Mouse (Mus musculus): Measurements from ENCODE around the gene Smyd4. TPM values are rescaled to one million over a fixed set of nuclear protein-coding genes. Genes with fewer than 3 reads are reported as not detected.

Gene Smyd4
- 27.0 and 28.3 TPM in 2 replicates for total RNA-seq (2012; rRNA removed)

GRCm38 (mm10) chr11:75348199-75348889, at the start of gene Smyd4, which contains the start of gene Rpa1:
Gene Smyd4 (plus strand): TSS chr11:75348433.
Gene Rpa1 (minus strand): TSS chr11:75348324.
- H3K36me3 ChIP-seq (ENCODE audit: control insufficient read depth, insufficient read depth, low read length, poor library complexity, severe bottlenecking) = no peaks in the 10 kb centered on the region
- H3K27ac ChIP-seq (ENCODE audit: insufficient read depth, low read depth, low read length, poor library complexity, severe bottlenecking) = peak within 1 kb of the TSS; percentile 37; the same call in 1 of the 2 replicates
- H3K9ac ChIP-seq (ENCODE audit: insufficient read depth, low read depth, low read length, poor library complexity, severe bottlenecking) = peak within 1 kb of the TSS; percentile 90
- TF ChIP-seq ZNF384 (IDR thresholded peaks at IDR 0.05; ENCODE audit: low read depth, low read length) (no peak), HCFC1 (IDR thresholded peaks at IDR 0.05; ENCODE audit: borderline replicate concordance, insufficient read depth, low read length) (no peak), MAFK (IDR thresholded peaks at IDR 0.05; ENCODE audit: insufficient read depth, low read depth, low read length) (no peak), ZC3H11A (IDR thresholded peaks at IDR 0.05; ENCODE audit: borderline replicate concordance, low read depth, low read length) (no peak), CHD2 (IDR thresholded peaks at IDR 0.05; ENCODE audit: low read depth, low read length) (no peak)
- in situ Hi-C loops (cut with MboI; ENCODE audit: low sequenced_read_pairs in 2 of 2, unreplicated experiment in 2 of 2) = no loop called here
- H3K4me1 ChIP-seq (ENCODE audit: control insufficient read depth in 2 of 2, insufficient read depth in 2 of 2, low read length in 2 of 2, poor library complexity in 1 of 2) = peaks cover 9 to 12% of the 10 kb centered on the region in 2 experiments; a peak in 2 of 4 replicates
- no peaks in the 10 kb centered on the region for H3K9me3 ChIP-seq (ENCODE audit: control insufficient read depth, insufficient read depth, low read depth, low read length)
- DNase-seq (ENCODE audit: low read depth, low spot score) = peak; percentile 94
- peak within 1 kb of the TSS; percentile 85 to 96 for H3K4me3 ChIP-seq (ENCODE audit: insufficient read depth in 1 of 2, low read depth in 1 of 2, low read length in 2 of 2, poor library complexity in 1 of 2, severe bottlenecking in 1 of 2)

GRCm38 (mm10) chr11:75298491-75298890, 49.7 kb upstream of the Smyd4 start:
- H3K4me3 ChIP-seq (ENCODE audit: insufficient read depth in 1 of 2, low read depth in 1 of 2, low read length in 2 of 2, poor library complexity in 1 of 2, severe bottlenecking in 1 of 2) = no peak overlapping the region
- in situ Hi-C loops (cut with MboI; ENCODE audit: low sequenced_read_pairs in 2 of 2, unreplicated experiment in 2 of 2) = no loop called here
- no peak overlapping the region for H3K27ac ChIP-seq (ENCODE audit: insufficient read depth, low read depth, low read length, poor library complexity, severe bottlenecking)
- DNase-seq (ENCODE audit: low read depth, low spot score) = no peak
- H3K9ac ChIP-seq (ENCODE audit: insufficient read depth, low read depth, low read length, poor library complexity, severe bottlenecking) = no peak overlapping the region
- H3K4me1 ChIP-seq (ENCODE audit: control insufficient read depth in 2 of 2, insufficient read depth in 2 of 2, low read length in 2 of 2, poor library complexity in 1 of 2) = peaks cover 0 to 2% of the 10 kb centered on the region in 2 experiments; a peak in 1 of 4 replicates
- TF ChIP-seq ZC3H11A (IDR thresholded peaks at IDR 0.05; ENCODE audit: borderline replicate concordance, low read depth, low read length) (no peak), CHD2 (IDR thresholded peaks at IDR 0.05; ENCODE audit: low read depth, low read length) (no peak), MAFK (IDR thresholded peaks at IDR 0.05; ENCODE audit: insufficient read depth, low read depth, low read length) (no peak), HCFC1 (IDR thresholded peaks at IDR 0.05; ENCODE audit: borderline replicate concordance, insufficient read depth, low read length) (no peak), ZNF384 (IDR thresholded peaks at IDR 0.05; ENCODE audit: low read depth, low read length) (no peak)
- H3K9me3 ChIP-seq (ENCODE audit: control insufficient read depth, insufficient read depth, low read depth, low read length) = no peaks in the 10 kb centered on the region
- H3K36me3 ChIP-seq (ENCODE audit: control insufficient read depth, insufficient read depth, low read length, poor library complexity, severe bottlenecking) = peaks cover 36% of the 10 kb centered on the region

GRCm38 (mm10) chr11:75299786-75300185, 48.4 kb upstream of the Smyd4 start:
- H3K9me3 ChIP-seq (ENCODE audit: control insufficient read depth, insufficient read depth, low read depth, low read length) = no peaks in the 10 kb centered on the region
- TF ChIP-seq ZC3H11A (IDR thresholded peaks at IDR 0.05; ENCODE audit: borderline replicate concordance, low read depth, low read length) (no peak), CHD2 (IDR thresholded peaks at IDR 0.05; ENCODE audit: low read depth, low read length) (no peak), ZNF384 (IDR thresholded peaks at IDR 0.05; ENCODE audit: low read depth, low read length) (no peak), MAFK (IDR thresholded peaks at IDR 0.05; ENCODE audit: insufficient read depth, low read depth, low read length) (no peak), HCFC1 (IDR thresholded peaks at IDR 0.05; ENCODE audit: borderline replicate concordance, insufficient read depth, low read length) (no peak)
- no peak overlapping the region for H3K9ac ChIP-seq (ENCODE audit: insufficient read depth, low read depth, low read length, poor library complexity, severe bottlenecking)
- DNase-seq (ENCODE audit: low read depth, low spot score) = no peak
- in situ Hi-C loops (cut with MboI; ENCODE audit: low sequenced_read_pairs in 2 of 2, unreplicated experiment in 2 of 2) = no loop called here
- no peaks in the 10 kb centered on the region for H3K4me1 ChIP-seq (ENCODE audit: control insufficient read depth in 2 of 2, insufficient read depth in 2 of 2, low read length in 2 of 2, poor library complexity in 1 of 2)
- H3K27ac ChIP-seq (ENCODE audit: insufficient read depth, low read depth, low read length, poor library complexity, severe bottlenecking) = no peak overlapping the region
- peaks cover 41% of the 10 kb centered on the region for H3K36me3 ChIP-seq (ENCODE audit: control insufficient read depth, insufficient read depth, low read length, poor library complexity, severe bottlenecking)
- H3K4me3 ChIP-seq (ENCODE audit: insufficient read depth in 1 of 2, low read depth in 1 of 2, low read length in 2 of 2, poor library complexity in 1 of 2, severe bottlenecking in 1 of 2) = no peak overlapping the region

- Histone ChIP-seq H3K9ac (ENCODE audit: insufficient read depth, low read depth, low read length, poor library complexity, severe bottlenecking) (no peak overlapping the region), H3K4me1 (ENCODE audit: control insufficient read depth in 2 of 2, insufficient read depth in 2 of 2, low read length in 2 of 2, poor library complexity in 1 of 2) (no peaks in the 10 kb centered on the region), H3K9me3 (ENCODE audit: control insufficient read depth, insufficient read depth, low read depth, low read length) (no peaks in the 10 kb centered on the region), H3K27ac (ENCODE audit: insufficient read depth, low read depth, low read length, poor library complexity, severe bottlenecking) (no peak overlapping the region), H3K36me3 (ENCODE audit: control insufficient read depth, insufficient read depth, low read length, poor library complexity, severe bottlenecking) (peaks cover 49% of the 10 kb centered on the region), H3K4me3 (ENCODE audit: insufficient read depth in 1 of 2, low read depth in 1 of 2, low read length in 2 of 2, poor library complexity in 1 of 2, severe bottlenecking in 1 of 2) (no peak overlapping the region)
- in situ Hi-C loops (cut with MboI; ENCODE audit: low sequenced_read_pairs in 2 of 2, unreplicated experiment in 2 of 2) = no loop called here
- no peak for DNase-seq (ENCODE audit: low read depth, low spot score)
- TF ChIP-seq ZC3H11A (IDR thresholded peaks at IDR 0.05; ENCODE audit: borderline replicate concordance, low read depth, low read length) (no peak), MAFK (IDR thresholded peaks at IDR 0.05; ENCODE audit: insufficient read depth, low read depth, low read length) (no peak), CHD2 (IDR thresholded peaks at IDR 0.05; ENCODE audit: low read depth, low read length) (no peak), ZNF384 (IDR thresholded peaks at IDR 0.05; ENCODE audit: low read depth, low read length) (no peak), HCFC1 (IDR thresholded peaks at IDR 0.05; ENCODE audit: borderline replicate concordance, insufficient read depth, low read length) (no peak)
Measured at GRCm38 (mm10) chr11:75300954-75301353, 47.3 kb upstream of the Smyd4 start.

All from ES-E14 (cell line).